8 mouse cellular contexts compared by ENCODE assay signal in the genomic region with DNA sequence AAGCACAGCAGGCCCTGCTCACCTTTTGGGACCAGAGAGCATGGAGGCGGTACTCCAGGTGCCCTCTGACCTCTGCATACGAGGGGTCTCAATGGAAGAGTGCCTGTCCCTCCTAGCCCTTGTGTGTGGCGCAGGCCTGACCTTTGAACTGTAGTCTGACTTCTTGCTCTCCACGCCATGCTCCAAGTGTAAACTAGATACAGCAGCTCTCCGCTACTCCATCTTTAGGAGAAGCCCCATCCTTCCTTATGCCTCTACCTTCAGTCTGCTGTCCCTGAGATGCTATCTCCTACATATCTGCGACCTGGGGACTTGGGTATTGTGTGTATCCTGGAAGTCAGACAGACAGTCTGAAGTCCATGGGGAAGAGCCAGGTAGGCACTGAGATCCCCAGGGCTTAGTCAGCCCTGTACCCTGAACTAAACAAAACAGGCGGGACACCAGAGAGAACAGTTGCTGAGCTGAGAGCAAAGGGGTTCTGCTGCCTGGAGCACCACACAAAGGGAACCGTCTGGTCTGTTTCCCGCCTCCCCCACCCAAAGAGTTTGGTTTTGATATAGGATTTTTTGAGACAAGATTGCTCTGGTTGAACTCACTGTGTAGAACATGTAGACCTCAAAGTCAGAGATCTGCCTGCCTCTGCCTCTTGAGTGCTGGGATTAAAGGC. TPM values are rescaled to one million over a fixed set of nuclear protein-coding genes. Genes with fewer than 3 reads are reported as not detected.
DNase-seq lines count a peak whose midpoint lies in the region; ATAC-seq and TF ChIP-seq lines count a peak whose summit lies in the region.

No protein-coding gene starts in this region.

- peak in 1 of 2 experiments; percentile 31 for DNase-seq in heart, adult 2 months
- no peak for DNase-seq in heart, postnatal 14 days
- DNase-seq in CD4-positive helper T cell, adult 2 months (ENCODE audit: low read depth, low spot score): peak; percentile 22
- no peak for DNase-seq in forebrain, embryonic 14.5 days (ENCODE audit: low spot score)
- no peak for DNase-seq in liver, embryonic 14.5 days (ENCODE audit: low read depth in 3 of 3, low spot score in 3 of 3)
- DNase-seq in adrenal gland, postnatal 4 days (ENCODE audit: low spot score in 2 of 2): no peak
- DNase-seq in gastrocnemius, postnatal 25 days: no peak

- no peak for ATAC-seq in forebrain, embryonic 14.5 days
- ATAC-seq in liver, embryonic 14.5 days (ENCODE audit: insufficient read depth): no peak
- ATAC-seq in erythroid progenitor cell, adult 5-6 weeks (replicated peaks; ENCODE audit: low FRiP score, poor library complexity, severe bottlenecking): no peak

- WGBS in heart, adult 2 months: 84% methylated on average over 9 of the region's 9 CpGs
- 77% methylated on average over 9 of the region's 9 CpGs for WGBS in forebrain, embryonic 14.5 days
- 65% methylated on average over 9 of the region's 9 CpGs for WGBS in liver, embryonic 14.5 days (ENCODE audit: insufficient replicate concordance)

- H3K4me3 ChIP-seq in heart, adult 2 months: no peak overlapping the region; the same call in 1 of the 2 replicates
- 0 out of 2 replicates have a peak overlapping the region, but pooled peaks have one; percentile 46 for H3K4me3 ChIP-seq in forebrain, embryonic 14.5 days (ENCODE audit: low read depth, low read length)
- H3K4me3 ChIP-seq in liver, embryonic 14.5 days (ENCODE audit: insufficient read depth in 1 of 2, low read depth in 2 of 2, low read length in 2 of 2): peak overlapping the region in 1 of 2 experiments; percentile 34; a peak in 1 of 4 replicates

- no peaks in the 10 kb centered on the region for H3K36me3 ChIP-seq in heart, adult 2 months (ENCODE audit: control insufficient read depth, insufficient read depth, low read length)
- H3K36me3 ChIP-seq in forebrain, embryonic 14.5 days (ENCODE audit: control insufficient read depth, insufficient read depth, low read length): peaks cover 46% of the 10 kb centered on the region
- H3K36me3 ChIP-seq in liver, embryonic 14.5 days (replicated peaks; ENCODE audit: control insufficient read depth, insufficient read depth, low read depth): peaks cover 29% of the 10 kb centered on the region

- H3K9ac ChIP-seq in heart, adult 2 months (ENCODE audit: low read depth, low read length): no peak overlapping the region
- no peak overlapping the region for H3K9ac ChIP-seq in forebrain, embryonic 14.5 days (ENCODE audit: low read length)
- H3K9ac ChIP-seq in liver, embryonic 14.5 days (replicated peaks): no peak overlapping the region

- intact Hi-C loops in heart, adult 2 months (cut with DNase I): no loop called here
- intact Hi-C loops in heart, postnatal 14 days (cut with DNase I): no loop called here

- H3K4me1 ChIP-seq in heart, adult 2 months (ENCODE audit: control insufficient read depth, insufficient read depth, low read length): peaks cover 12% of the 10 kb centered on the region
- H3K4me1 ChIP-seq in forebrain, embryonic 14.5 days (ENCODE audit: control insufficient read depth, insufficient read depth, low read length): peaks cover 19% of the 10 kb centered on the region
- peaks cover 8 to 24% of the 10 kb centered on the region in 2 experiments for H3K4me1 ChIP-seq in liver, embryonic 14.5 days (replicated peaks; ENCODE audit: control insufficient read depth in 2 of 2, insufficient read depth in 2 of 2, low read length in 1 of 2)

- TF ChIP-seq EP300 in heart, adult 2 months (IDR thresholded peaks at IDR 0.05; ENCODE audit: insufficient read depth, low read depth, low read length): no peak
- TF ChIP-seq EP300 in liver, embryonic 14.5 days (IDR thresholded peaks at IDR 0.05; ENCODE audit: low read depth): no peak

- TF ChIP-seq CTCF in heart, adult 2 months (IDR thresholded peaks at IDR 0.05): no peak
- TF ChIP-seq CTCF in liver, embryonic 14.5 days (IDR thresholded peaks at IDR 0.05; ENCODE audit: low read depth): no peak

- no peaks in the 10 kb centered on the region for H3K9me3 ChIP-seq in forebrain, embryonic 14.5 days (replicated peaks; ENCODE audit: control insufficient read depth, low read length)
- no peaks in the 10 kb centered on the region for H3K9me3 ChIP-seq in liver, embryonic 14.5 days (ENCODE audit: control insufficient read depth, low read length)

- H3K4me2 ChIP-seq in forebrain, embryonic 14.5 days (ENCODE audit: low read length): peak overlapping the region; percentile 96
- H3K4me2 ChIP-seq in liver, embryonic 14.5 days (ENCODE audit: low read depth): peak overlapping the region; percentile 86

- TF ChIP-seq POLR2A in heart, adult 2 months (IDR thresholded peaks at IDR 0.05; ENCODE audit: insufficient read depth, low read depth, low read length): no peak

- H3K79me2 ChIP-seq in heart, adult 2 months (replicated peaks; ENCODE audit: control insufficient read depth, insufficient read depth, low read length): no peaks in the 10 kb centered on the region

- peak overlapping the region; percentile 96 for H3K27ac ChIP-seq in heart, adult 2 months
- peak overlapping the region; percentile 48; the same call in 1 of the 2 replicates for H3K27ac ChIP-seq in forebrain, embryonic 14.5 days (ENCODE audit: low read depth, low read length)
- H3K27ac ChIP-seq in liver, embryonic 14.5 days: 0 out of 2 replicates have a peak overlapping the region, but pooled peaks have one; percentile 6

- H3K27me3 ChIP-seq in heart, adult 2 months (ENCODE audit: control insufficient read depth, insufficient read depth, low read length): no peaks in the 10 kb centered on the region
- H3K27me3 ChIP-seq in forebrain, embryonic 14.5 days (replicated peaks; ENCODE audit: control insufficient read depth, insufficient read depth, low read length): no peaks in the 10 kb centered on the region
- H3K27me3 ChIP-seq in liver, embryonic 14.5 days (ENCODE audit: control insufficient read depth, insufficient read depth, low read length): no peaks in the 10 kb centered on the region

RNA-seq across cellular contexts. Expression of a gene that starts 1.7 kb away (rescaled TPM):
- total RNA-seq in heart, adult 2 months (2021): 10 to 100 TPM; 55.8 to 72.6 TPM
- polyA plus RNA-seq in heart, adult 2 months (2012; rRNA removed): 85.8 and 88.9 TPM in 2 replicates
- total RNA-seq in heart, postnatal 14 days (2021): 10 to 100 TPM; 65.5 to 67.6 TPM
- 56.0 and 81.6 TPM in 2 replicates for polyA plus RNA-seq in forebrain, embryonic 14.5 days (2014; fragmentation: Nextera tagmentation; extraction: Ambion mirVana)
- polyA plus RNA-seq in liver, embryonic 14.5 days (2012; rRNA removed): 19.6 and 23.8 TPM in 2 replicates
- polyA plus RNA-seq in liver, embryonic 14.5 days (2014; fragmentation: Nextera tagmentation; extraction: Ambion mirVana): 11.0 and 13.5 TPM in 2 replicates
- total RNA-seq in adrenal gland, postnatal 4 days (2021): 10 to 100 TPM; 46.9 to 60.3 TPM
- 10 to 100 TPM; 17.1 to 32.9 TPM for total RNA-seq in gastrocnemius, postnatal 25 days (2021)
- 28.5 and 37.3 TPM in 2 replicates for total RNA-seq in erythroid progenitor cell, adult 5-6 weeks (2015; ENCODE audit: low replicate concordance)
- 1.4 and 7.1 TPM in 2 replicates for total RNA-seq in erythroid progenitor cell, adult 5-6 weeks (2017; ENCODE audit: low replicate concordance)

RNA-seq across cellular contexts. Expression of a gene that starts 6.7 kb away (rescaled TPM):
- 1 to 10 TPM; 1.0 to 1.4 TPM for total RNA-seq in heart, adult 2 months (2021)
- 1.8 and 2.6 TPM in 2 replicates for polyA plus RNA-seq in heart, adult 2 months (2012; rRNA removed)
- total RNA-seq in heart, postnatal 14 days (2021): 1 to 10 TPM; 1.5 to 1.7 TPM
- polyA plus RNA-seq in forebrain, embryonic 14.5 days (2014; fragmentation: Nextera tagmentation; extraction: Ambion mirVana): 21.3 and 25.1 TPM in 2 replicates
- polyA plus RNA-seq in liver, embryonic 14.5 days (2012; rRNA removed): 0.09 TPM in 1 of 2 replicates, not detected in the other
- polyA plus RNA-seq in liver, embryonic 14.5 days (2014; fragmentation: Nextera tagmentation; extraction: Ambion mirVana): not detected in 2 replicates
- total RNA-seq in adrenal gland, postnatal 4 days (2021): 1 to 10 TPM; 2.7 to 4.8 TPM
- under 1 TPM; 0.38 to 0.75 TPM for total RNA-seq in gastrocnemius, postnatal 25 days (2021)
- not detected in 2 replicates for total RNA-seq in erythroid progenitor cell, adult 5-6 weeks (2015; ENCODE audit: low replicate concordance)
- total RNA-seq in erythroid progenitor cell, adult 5-6 weeks (2017; ENCODE audit: low replicate concordance): not detected in 2 replicates

RNA-seq across cellular contexts. Expression of a gene that starts 7.8 kb away (rescaled TPM):
- under 1 TPM; 0.37 to 0.70 TPM for total RNA-seq in heart, adult 2 months (2021)
- polyA plus RNA-seq in heart, adult 2 months (2012; rRNA removed): 1.8 and 2.0 TPM in 2 replicates
- 1 to 10 TPM; 1.1 to 1.2 TPM for total RNA-seq in heart, postnatal 14 days (2021)
- polyA plus RNA-seq in forebrain, embryonic 14.5 days (2014; fragmentation: Nextera tagmentation; extraction: Ambion mirVana): 5.4 and 5.6 TPM in 2 replicates
- 15.5 and 18.7 TPM in 2 replicates for polyA plus RNA-seq in liver, embryonic 14.5 days (2012; rRNA removed)
- 6.1 and 9.4 TPM in 2 replicates for polyA plus RNA-seq in liver, embryonic 14.5 days (2014; fragmentation: Nextera tagmentation; extraction: Ambion mirVana)
- total RNA-seq in adrenal gland, postnatal 4 days (2021): 10 to 100 TPM in 1 of 2 experiments, 1 to 10 TPM in 1; 8.4 to 12.6 TPM
- under 1 TPM; 0.18 to 0.75 TPM for total RNA-seq in gastrocnemius, postnatal 25 days (2021)
- total RNA-seq in erythroid progenitor cell, adult 5-6 weeks (2015; ENCODE audit: low replicate concordance): 34.2 and 34.4 TPM in 2 replicates
- 14.0 and 19.1 TPM in 2 replicates for total RNA-seq in erythroid progenitor cell, adult 5-6 weeks (2017; ENCODE audit: low replicate concordance)

RNA-seq across cellular contexts. Expression of a gene that starts 11.2 kb away (rescaled TPM):
- 100 to 1,000 TPM; 848 to 928 TPM for total RNA-seq in heart, adult 2 months (2021)
- polyA plus RNA-seq in heart, adult 2 months (2012; rRNA removed): 404 and 421 TPM in 2 replicates
- 100 to 1,000 TPM; 876 to 946 TPM for total RNA-seq in heart, postnatal 14 days (2021)
- polyA plus RNA-seq in forebrain, embryonic 14.5 days (2014; fragmentation: Nextera tagmentation; extraction: Ambion mirVana): 740 and 845 TPM in 2 replicates
- 328 and 661 TPM in 2 replicates for polyA plus RNA-seq in liver, embryonic 14.5 days (2012; rRNA removed)
- 942 and 950 TPM in 2 replicates for polyA plus RNA-seq in liver, embryonic 14.5 days (2014; fragmentation: Nextera tagmentation; extraction: Ambion mirVana)
- total RNA-seq in adrenal gland, postnatal 4 days (2021): 1,000 to 10,000 TPM; 1,329 to 1,362 TPM
- 100 to 1,000 TPM; 531 to 541 TPM for total RNA-seq in gastrocnemius, postnatal 25 days (2021)
- 970 and 1,246 TPM in 2 replicates for total RNA-seq in erythroid progenitor cell, adult 5-6 weeks (2015; ENCODE audit: low replicate concordance)
- total RNA-seq in erythroid progenitor cell, adult 5-6 weeks (2017; ENCODE audit: low replicate concordance): 1,462 and 2,252 TPM in 2 replicates

RNA-seq across cellular contexts. Expression of a gene that starts 19.0 kb away (rescaled TPM):
- 100 to 1,000 TPM; 398 to 572 TPM for total RNA-seq in heart, adult 2 months (2021)
- 597 and 669 TPM in 2 replicates for polyA plus RNA-seq in heart, adult 2 months (2012; rRNA removed)
- total RNA-seq in heart, postnatal 14 days (2021): 100 to 1,000 TPM; 351 to 430 TPM
- polyA plus RNA-seq in forebrain, embryonic 14.5 days (2014; fragmentation: Nextera tagmentation; extraction: Ambion mirVana): 16.3 and 20.5 TPM in 2 replicates
- 6.7 TPM in 2 replicates for polyA plus RNA-seq in liver, embryonic 14.5 days (2012; rRNA removed)
- 9.0 and 9.4 TPM in 2 replicates for polyA plus RNA-seq in liver, embryonic 14.5 days (2014; fragmentation: Nextera tagmentation; extraction: Ambion mirVana)
- total RNA-seq in adrenal gland, postnatal 4 days (2021): 100 to 1,000 TPM; 173 to 205 TPM
- 100 to 1,000 TPM; 265 to 357 TPM for total RNA-seq in gastrocnemius, postnatal 25 days (2021)
- total RNA-seq in erythroid progenitor cell, adult 5-6 weeks (2015; ENCODE audit: low replicate concordance): 14.7 and 19.8 TPM in 2 replicates
- 4.2 and 8.3 TPM in 2 replicates for total RNA-seq in erythroid progenitor cell, adult 5-6 weeks (2017; ENCODE audit: low replicate concordance)

Comparison
In these comparisons a context has a peak if more than half of its experiments do, and no peak if none do; other contexts are left out.
1. H3K27ac ChIP-seq: peak in every context shown above with its lines; median percentile 96 in heart, adult 2 months; 48 in forebrain, embryonic 14.5 days; 6 in liver, embryonic 14.5 days.
2. RNA of a gene that starts 7.8 kb away (total RNA-seq): 14.0 to 34.4 TPM in erythroid progenitor cell, adult 5-6 weeks and 8.4 to 12.6 TPM in adrenal gland, postnatal 4 days; 1.1 to 1.2 TPM in heart, postnatal 14 days, 0.18 to 0.75 TPM in gastrocnemius, postnatal 25 days and 0.37 to 0.70 TPM in heart, adult 2 months; every median in the first group is over 4 times any median in the second.